Mouse (Mus musculus) right cerebral cortex, postnatal 36 days (tissue): Measurements from ENCODE around the gene Xrra1.
A peak's percentile ranks its signal among the peaks of the same experiment; 100 is the strongest.
"Not testable (repeated sequence)": the region's sequence is repeated elsewhere in the genome, so short reads cannot be mapped to it uniquely, and the experiment has no call there.

Experiments
- DNase-seq, 2 experiments: peaks; one replicate each; pipeline ENCODE4 v3.0.0; 2022; ENCODE audit warnings: low spot score in 2 of 2, mixed read lengths in 1 of 2

The Xrra1 gene

GRCm38 (mm10) chr7:99896905-99897304 is 38.0 kb downstream of the Xrra1 start:
- no peak for DNase-seq

GRCm38 (mm10) chr7:99902208-99902607 is 43.3 kb downstream of the Xrra1 start:
- peak; percentile 44 to 65 for DNase-seq

- no peak for DNase-seq
These were observed 44.2 kb downstream of the Xrra1 start for GRCm38 (mm10) chr7:99902918-99903665.

DNA sequence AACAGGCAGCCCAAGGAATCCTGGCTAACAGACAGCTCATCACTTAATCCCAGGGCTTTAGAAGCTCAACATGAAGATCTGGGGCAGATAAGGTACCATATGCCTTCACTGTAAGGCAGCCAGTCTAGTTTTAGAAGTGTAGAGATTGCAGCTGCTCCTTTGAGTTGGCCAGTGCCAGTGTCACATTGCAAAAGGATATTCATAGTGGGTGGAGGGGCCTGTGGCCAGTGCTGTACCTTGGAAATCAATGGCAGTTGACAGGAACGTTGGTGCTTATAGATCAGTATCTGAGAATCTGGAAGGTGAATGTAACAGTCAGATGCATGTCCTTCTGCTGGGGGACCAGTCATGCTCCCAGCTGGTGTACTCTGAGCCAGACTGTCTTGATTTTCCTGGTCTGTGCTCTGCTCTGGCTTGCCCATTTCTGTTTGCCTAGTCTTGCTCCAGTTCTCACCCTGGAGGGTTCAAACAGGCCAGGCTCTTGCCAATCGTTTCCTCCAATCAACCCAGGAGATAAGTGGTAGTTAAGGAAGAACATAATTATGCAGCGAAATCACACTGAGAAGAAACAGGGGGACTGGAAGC is 45.6 kb downstream of the Xrra1 start:
- DNase-seq, result no peak

- no peak for DNase-seq
These were observed 47.4 kb downstream of the Xrra1 start for GRCm38 (mm10) chr7:99906346-99906745.

- no peak for DNase-seq
These were observed 48.5 kb downstream of the Xrra1 start for GRCm38 (mm10) chr7:99907463-99907862.

GRCm38 (mm10) chr7:99911038-99911437 is 52.1 kb downstream of the Xrra1 start:
- no peak for DNase-seq

DNA sequence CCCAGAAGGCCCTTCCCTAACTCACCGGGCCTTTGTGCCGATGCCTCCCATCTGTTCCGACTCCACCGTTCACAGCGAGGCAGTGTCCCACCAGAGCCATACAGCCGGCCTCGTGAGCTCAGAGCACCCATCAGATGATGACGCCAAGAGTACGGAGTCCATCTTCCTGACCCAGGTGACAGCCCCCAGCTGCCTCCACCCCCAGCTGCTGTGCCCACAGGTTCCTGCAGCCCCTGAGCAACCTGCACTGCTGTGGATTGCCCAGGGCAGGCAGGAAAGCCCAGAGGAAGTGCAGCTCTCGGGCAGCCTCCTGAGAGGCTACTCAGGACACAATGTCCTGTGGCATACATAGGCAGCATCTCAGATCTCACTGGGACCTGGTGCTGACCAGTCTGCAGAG is 55.4 kb downstream of the Xrra1 start:
- no peak for DNase-seq

- DNase-seq, result no peak
These were observed 56.6 kb downstream of the Xrra1 start for GRCm38 (mm10) chr7:99915511-99915910.

- peak in 1 of 2 experiments; percentile 38 for DNase-seq
These were observed 57.9 kb downstream of the Xrra1 start for GRCm38 (mm10) chr7:99916741-99917319.

DNA sequence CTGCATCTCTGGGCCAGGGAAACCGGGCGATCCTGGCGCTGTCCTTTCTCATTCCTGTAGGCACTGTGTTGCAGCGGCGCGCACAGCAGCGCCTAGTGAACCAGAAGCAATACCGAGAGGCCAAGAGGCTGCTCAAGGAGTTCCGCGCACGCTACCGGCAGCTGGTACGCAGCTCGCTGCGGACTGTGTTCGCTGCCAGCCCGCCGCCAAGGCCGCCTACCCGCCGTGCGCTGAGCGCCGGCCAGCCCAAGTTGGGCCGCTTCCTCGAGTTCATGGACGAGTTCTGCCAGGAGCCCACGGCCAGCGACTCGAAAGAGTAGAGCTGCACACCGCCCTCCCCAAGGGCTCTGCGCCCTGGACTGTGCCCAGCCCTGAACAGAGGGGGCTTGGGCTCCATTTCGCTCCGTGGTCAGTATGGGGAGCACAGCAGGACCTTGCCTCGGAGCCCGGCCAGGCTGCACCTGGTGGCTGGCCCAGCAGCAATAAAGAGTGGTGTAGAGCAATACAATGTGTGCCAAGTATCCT is 58.5 kb downstream of the Xrra1 start:
- DNase-seq, result peak; percentile 29 to 36

DNA sequence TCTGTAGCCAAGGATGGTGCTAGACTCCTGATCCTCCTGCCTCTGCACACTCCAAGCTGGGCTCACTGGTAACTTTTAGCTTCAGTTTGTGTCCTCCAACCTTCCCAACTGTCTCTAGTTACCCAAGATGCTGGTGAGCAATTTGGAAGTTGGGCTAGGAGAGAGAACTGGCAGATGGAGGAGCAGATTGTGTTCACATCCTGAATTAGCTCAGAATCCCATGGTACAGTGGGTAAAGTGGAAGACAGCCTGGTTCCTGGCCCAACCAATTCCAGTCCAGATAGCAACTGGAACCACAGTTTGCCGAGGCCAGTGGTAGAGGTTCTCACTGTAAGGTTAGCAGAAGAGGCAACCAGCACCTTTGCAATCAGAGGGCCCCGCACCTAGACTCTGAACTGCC is 60.2 kb downstream of the Xrra1 start:
- peak; percentile 18 to 41 for DNase-seq

DNA sequence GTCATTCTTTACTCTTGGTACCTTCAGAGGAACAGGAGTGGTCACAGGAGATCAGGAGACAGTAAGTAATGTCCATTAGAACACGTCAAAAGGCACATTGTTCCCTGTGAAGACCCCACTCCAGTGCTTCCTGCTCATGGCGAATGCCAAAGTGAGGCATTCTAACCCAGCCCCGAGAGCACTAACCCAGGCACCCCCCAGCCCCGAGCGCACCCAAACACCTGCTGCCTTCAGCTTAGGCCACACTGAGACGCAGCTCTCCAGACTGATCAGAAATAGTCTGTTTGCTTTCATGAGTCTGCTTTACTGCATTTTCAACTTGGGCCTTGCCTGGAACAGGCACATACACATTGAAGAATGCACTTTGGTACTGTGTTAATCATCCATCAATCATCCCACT is 61.1 kb downstream of the Xrra1 start:
- no peak for DNase-seq

DNA sequence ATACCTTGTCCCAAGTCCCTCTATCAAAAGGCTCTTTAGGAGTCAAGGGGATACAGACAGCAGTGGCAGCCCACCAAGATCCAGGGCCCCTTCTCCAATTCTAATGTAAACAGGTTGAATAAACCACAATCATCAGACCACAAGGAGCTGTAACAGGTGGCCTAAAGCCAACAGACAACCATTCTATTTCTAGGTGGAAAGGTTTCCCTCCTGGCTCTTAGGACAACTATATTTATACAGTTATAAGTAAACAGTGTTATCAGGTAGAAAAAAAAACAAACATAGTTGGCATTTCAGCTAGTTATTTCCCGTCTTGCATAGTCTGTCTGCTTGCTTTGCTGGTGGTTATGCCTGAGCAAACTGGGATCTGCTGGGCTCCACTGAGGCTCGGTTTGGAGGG is 61.5 kb downstream of the Xrra1 start:
- DNase-seq, result no peak

GRCm38 (mm10) chr7:99926916-99927714 is 68.2 kb downstream of the Xrra1 start:
- DNase-seq, result peak; percentile 70

GRCm38 (mm10) chr7:99935758-99936157 is 76.8 kb downstream of the Xrra1 start:
- no peak for DNase-seq

GRCm38 (mm10) chr7:99940669-99941068 is 81.8 kb downstream of the Xrra1 start:
- no peak for DNase-seq

GRCm38 (mm10) chr7:99944520-99944919 is 85.6 kb downstream of the Xrra1 start:
- DNase-seq, result no peak

GRCm38 (mm10) chr7:99945012-99945411 is 86.1 kb downstream of the Xrra1 start:
- not testable (repeated sequence) for DNase-seq

DNA sequence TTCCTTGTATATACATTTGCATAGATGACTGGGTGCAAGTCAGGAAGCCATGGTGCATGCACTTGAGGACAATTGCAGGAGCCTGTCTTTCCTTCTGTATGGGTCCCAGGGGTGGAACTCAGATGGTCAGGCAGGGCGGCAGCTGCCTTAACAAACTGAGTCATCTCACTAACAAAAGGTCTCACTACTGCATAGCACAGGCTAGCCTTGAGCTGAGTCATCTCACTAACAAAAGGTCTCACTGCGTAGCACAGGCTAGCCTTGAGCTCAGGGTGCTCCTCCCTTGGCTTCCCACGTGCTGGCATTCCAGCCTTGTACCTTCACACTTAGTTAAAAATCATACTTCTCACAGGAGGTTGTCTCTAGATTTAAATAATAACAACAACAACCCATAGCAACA is 87.0 kb downstream of the Xrra1 start:
- DNase-seq, result no peak

GRCm38 (mm10) chr7:99946356-99946755 is 87.4 kb downstream of the Xrra1 start:
- DNase-seq, result no peak

GRCm38 (mm10) chr7:99947329-99947728 is 88.4 kb downstream of the Xrra1 start:
- peak; percentile 94 to 95 for DNase-seq
